Mouse (Mus musculus) ES-Bruce4 (cell line): ENCODE results near the gene Fyttd1. TPM values are rescaled to one million over a fixed set of nuclear protein-coding genes. Genes with fewer than 3 reads are reported as not detected.

Experiments used
- H3K27ac ChIP-seq: 2 replicates; pipeline ENCODE4 v1.5.1; 2012; ENCODE audit warnings: low read length, inconsistent platforms; ENCODE audit not compliant: insufficient read depth
- H3K27me3 ChIP-seq: 2 replicates; pipeline ENCODE4 v1.6.1; 2012; ENCODE audit warnings: mild to moderate bottlenecking, low read length, inconsistent platforms; ENCODE audit not compliant: control insufficient read depth, poor library complexity, insufficient read depth, severe bottlenecking
- H3K36me3 ChIP-seq: 2 replicates; pipeline ENCODE4 v1.6.1; 2012; ENCODE audit warnings: inconsistent platforms, mild to moderate bottlenecking, low read length, moderate library complexity; ENCODE audit not compliant: control insufficient read depth, poor library complexity, insufficient read depth, severe bottlenecking
- H3K4me1 ChIP-seq: one replicate; pipeline ENCODE4 v1.8.1; 2011; ENCODE audit warnings: low read length; ENCODE audit not compliant: control insufficient read depth, insufficient read depth
- H3K4me3 ChIP-seq: 2 replicates; pipeline ENCODE4 v1.5.1; 2011; ENCODE audit warnings: low read depth, mild to moderate bottlenecking, low read length
- H3K9ac ChIP-seq: 2 replicates; pipeline ENCODE4 v1.6.1; 2012; ENCODE audit warnings: low read depth, mild to moderate bottlenecking, inconsistent platforms; ENCODE audit not compliant: poor library complexity, severe bottlenecking
- H3K9me3 ChIP-seq: replicated peaks from 2 replicates; pipeline ENCODE4 v1.6.1; 2012; ENCODE audit warnings: mild to moderate bottlenecking, low read length, inconsistent platforms; ENCODE audit not compliant: control insufficient read depth, poor library complexity, insufficient read depth, severe bottlenecking
- CTCF ChIP-seq: IDR thresholded peaks from one replicate; pipeline ENCODE4 v1.8.1; 2011; ENCODE audit warnings: low read depth, low read length
- EP300 ChIP-seq: IDR thresholded peaks from 2 replicates; pipeline ENCODE4 v1.6.1; 2011; ENCODE audit warnings: low read depth, low read length; ENCODE audit not compliant: insufficient read depth
- POLR2A ChIP-seq: IDR thresholded peaks from one replicate; pipeline ENCODE4 v1.8.1; 2011; ENCODE audit warnings: low read length; ENCODE audit not compliant: insufficient read depth
- polyA plus RNA-seq: library from polyadenylated mRNA; stranded (reverse); fragments of >200 nt; gene quantifications from 2 replicates; pipeline ENCODE4 v1.2.4, GENCODE M21; 2011; ENCODE audit warnings: low read depth; ENCODE audit not compliant: missing spikeins, insufficient read depth, insufficient read length

Fyttd1 gene
- polyA plus RNA-seq, 1 experiment, result 124 TPM

GRCm38 (mm10) chr16:32954304-32954703 lies 77.0 kb downstream of the Fyttd1 start:
- H3K4me3 ChIP-seq, result no peak overlapping the region
- TF ChIP-seq POLR2A (no peak), CTCF (no peak), EP300 (no peak)
- no peaks in the 10 kb centered on the region for H3K9me3 ChIP-seq
- H3K27me3 ChIP-seq, result no peaks in the 10 kb centered on the region
- H3K36me3 ChIP-seq, result no peaks in the 10 kb centered on the region
- no peak overlapping the region for H3K9ac ChIP-seq
- no peak overlapping the region for H3K27ac ChIP-seq
- no peaks in the 10 kb centered on the region for H3K4me1 ChIP-seq

- Histone ChIP-seq H3K9ac (no peak overlapping the region), H3K9me3 (no peaks in the 10 kb centered on the region), H3K27ac (no peak overlapping the region), H3K27me3 (no peaks in the 10 kb centered on the region), H3K4me3 (no peak overlapping the region), H3K36me3 (no peaks in the 10 kb centered on the region), H3K4me1 (no peaks in the 10 kb centered on the region)
- TF ChIP-seq EP300 (no peak), CTCF (peak; percentile 19)
Observed at GRCm38 (mm10) chr16:32956889-32957288, 79.6 kb downstream of the Fyttd1 start.

Other genes with a start within 250 kb of the Fyttd1 start
- gene Tnk2, start 233.6 kb upstream of the Fyttd1 start, polyA plus RNA-seq, result 37.6 and 42.4 TPM in 2 replicates
- not detected in 2 replicates for gene Muc4, start 141.6 kb upstream of the Fyttd1 start, polyA plus RNA-seq
- not detected in 2 replicates for gene Muc20, start 80.1 kb upstream of the Fyttd1 start, polyA plus RNA-seq
- gene Smbd1, start 67.0 kb upstream of the Fyttd1 start, polyA plus RNA-seq, result not detected in 2 replicates
- 19.8 and 23.7 TPM in 2 replicates for gene Rubcn, start 266 bp downstream of the Fyttd1 start, polyA plus RNA-seq
- gene Lrch3, start 36.6 kb downstream of the Fyttd1 start, polyA plus RNA-seq, result 32.5 and 32.9 TPM in 2 replicates
- gene Iqcg, start 178.7 kb downstream of the Fyttd1 start, polyA plus RNA-seq, result 18.0 and 19.8 TPM in 2 replicates
- 1,375 and 1,499 TPM in 2 replicates for gene Rpl35a, start 179.0 kb downstream of the Fyttd1 start, polyA plus RNA-seq
- gene Lmln, start 185.0 kb downstream of the Fyttd1 start, polyA plus RNA-seq, result 3.2 and 5.4 TPM in 2 replicates